Mouse (Mus musculus): ENCODE data around the gene Sik1.

DNA sequence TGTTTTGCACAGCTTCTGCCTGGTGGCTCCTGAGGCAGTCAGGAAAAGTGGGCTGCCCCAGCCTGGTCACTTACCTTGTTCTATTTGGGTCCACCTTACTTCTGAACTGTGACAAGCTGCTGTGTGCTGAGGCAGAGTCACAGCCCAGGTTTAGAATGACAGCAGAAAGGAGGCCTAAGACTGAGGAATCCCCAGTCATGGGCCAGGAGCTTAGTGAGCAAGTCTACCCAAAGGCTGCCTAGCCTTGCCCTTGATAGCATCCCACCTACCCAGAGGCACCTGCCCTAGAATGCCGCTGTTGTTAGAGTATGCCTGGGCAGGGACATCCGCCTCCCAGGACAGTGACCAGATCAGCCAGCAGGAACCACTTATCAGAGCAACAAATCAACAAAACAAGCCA lies 3.2 kb upstream of the Sik1 start:
- TF ChIP-seq POLR2A (IDR thresholded peaks at IDR 0.05; ENCODE audit: low read depth, low read length) (no peak), CTCF (IDR thresholded peaks at IDR 0.05; ENCODE audit: borderline replicate concordance, insufficient read depth, low read length) (no peak)

All from embryonic fibroblast, embryonic 13.5 days (primary cell).